ENCODE assay signal across 10 mouse cellular contexts in genomic region chr4:150724823-150725222, GRCm38 (mm10).
A peak's percentile ranks its signal among the peaks of the same experiment; 100 is the strongest.
DNase-seq lines count a peak whose midpoint lies in the region; ATAC-seq and TF ChIP-seq lines count a peak whose summit lies in the region.
"Had no signal": no experiment of that assay in that cellular context is flagged by ENCODE, and none has a peak within 500 bp of the region (broad histone marks: within the 10 kb centered on the region; RNA-seq: fewer than 3 reads in every experiment).

No protein-coding gene starts in this region.

- H3K4me1 ChIP-seq in hindbrain, postnatal 0 days (ENCODE audit: insufficient read depth, low read length): no peaks in the 10 kb centered on the region
- peaks cover 9% of the 10 kb centered on the region for H3K4me1 ChIP-seq in hindbrain, embryonic 16.5 days (ENCODE audit: control insufficient read depth, insufficient read depth, low read depth, low read length)
- peaks cover 24% of the 10 kb centered on the region for H3K4me1 ChIP-seq in kidney, embryonic 16.5 days (ENCODE audit: insufficient read depth, low read length)
- peaks cover 6% of the 10 kb centered on the region; the same call in 1 of the 2 replicates for H3K4me1 ChIP-seq in stomach, embryonic 15.5 days
- peaks cover 12% of the 10 kb centered on the region for H3K4me1 ChIP-seq in forebrain, embryonic 15.5 days
- H3K4me1 ChIP-seq in forebrain, embryonic 11.5 days (replicated peaks; ENCODE audit: control insufficient read depth, insufficient read depth, low read length): no peaks in the 10 kb centered on the region

- ATAC-seq in hindbrain, postnatal 0 days: no peak
- no peak for ATAC-seq in hindbrain, embryonic 16.5 days
- 0 out of 2 replicates have a peak, but pooled peaks have one; percentile 11 for ATAC-seq in kidney, embryonic 16.5 days (ENCODE audit: low FRiP score, low TSS enrichment)
- ATAC-seq in stomach, embryonic 15.5 days (ENCODE audit: insufficient read depth, low FRiP score, low read depth): no peak
- no peak for ATAC-seq in forebrain, embryonic 15.5 days (replicated peaks)
- no peak for ATAC-seq in forebrain, embryonic 11.5 days (replicated peaks; ENCODE audit: low FRiP score)

- no peak overlapping the region for H3K4me2 ChIP-seq in hindbrain, postnatal 0 days (ENCODE audit: low read depth, low read length)
- H3K4me2 ChIP-seq in hindbrain, embryonic 16.5 days (ENCODE audit: low read length): no peak overlapping the region
- 0 out of 2 replicates have a peak overlapping the region, but pooled peaks have one; percentile 2 for H3K4me2 ChIP-seq in kidney, embryonic 16.5 days (replicated peaks; ENCODE audit: low read depth, low read length)
- no peak overlapping the region for H3K4me2 ChIP-seq in stomach, embryonic 15.5 days
- no peak overlapping the region for H3K4me2 ChIP-seq in forebrain, embryonic 15.5 days (replicated peaks)
- H3K4me2 ChIP-seq in forebrain, embryonic 11.5 days (ENCODE audit: low read depth, low read length, severe bottlenecking): no peak overlapping the region

- H3K27ac ChIP-seq in hindbrain, postnatal 0 days: no peak overlapping the region
- no peak overlapping the region for H3K27ac ChIP-seq in hindbrain, embryonic 16.5 days (ENCODE audit: low read depth, low read length)
- H3K27ac ChIP-seq in kidney, embryonic 16.5 days (ENCODE audit: low read length): peak overlapping the region; percentile 23; the same call in 1 of the 2 replicates
- H3K27ac ChIP-seq in stomach, embryonic 15.5 days: peak overlapping the region; percentile 32; the same call in 1 of the 2 replicates
- no peak overlapping the region for H3K27ac ChIP-seq in forebrain, embryonic 15.5 days (replicated peaks)
- no peak overlapping the region for H3K27ac ChIP-seq in forebrain, embryonic 11.5 days (ENCODE audit: low read depth, low read length)

- no peaks in the 10 kb centered on the region for H3K36me3 ChIP-seq in hindbrain, postnatal 0 days (ENCODE audit: insufficient read depth, low read length)
- no peaks in the 10 kb centered on the region for H3K36me3 ChIP-seq in hindbrain, embryonic 16.5 days (ENCODE audit: control insufficient read depth, insufficient read depth, low read length)
- H3K36me3 ChIP-seq in kidney, embryonic 16.5 days (ENCODE audit: insufficient read depth, low read length): no peaks in the 10 kb centered on the region
- no peaks in the 10 kb centered on the region for H3K36me3 ChIP-seq in stomach, embryonic 15.5 days
- no peaks in the 10 kb centered on the region for H3K36me3 ChIP-seq in forebrain, embryonic 15.5 days
- H3K36me3 ChIP-seq in forebrain, embryonic 11.5 days (ENCODE audit: control insufficient read depth, insufficient read depth, low read length): no peaks in the 10 kb centered on the region

- H3K9me3 ChIP-seq in hindbrain, postnatal 0 days (ENCODE audit: low read length): no peaks in the 10 kb centered on the region
- H3K9me3 ChIP-seq in hindbrain, embryonic 16.5 days (ENCODE audit: control insufficient read depth, low read length): no peaks in the 10 kb centered on the region
- no peaks in the 10 kb centered on the region for H3K9me3 ChIP-seq in kidney, embryonic 16.5 days (ENCODE audit: low read length)
- H3K9me3 ChIP-seq in stomach, embryonic 15.5 days: no peaks in the 10 kb centered on the region
- H3K9me3 ChIP-seq in forebrain, embryonic 15.5 days: no peaks in the 10 kb centered on the region
- H3K9me3 ChIP-seq in forebrain, embryonic 11.5 days (ENCODE audit: control insufficient read depth, low read length): no peaks in the 10 kb centered on the region

- peak; percentile 68 to 86 for DNase-seq in adrenal gland, adult (ENCODE audit: inconsistent age in 2 of 2, low spot score in 1 of 2)
- DNase-seq in adrenal gland, postnatal 4 days (ENCODE audit: low spot score in 2 of 2): no peak
- peak; percentile 45 for DNase-seq in hindbrain, postnatal 0 days (ENCODE audit: low spot score)
- no peak for DNase-seq in forebrain, embryonic 11.5 days (ENCODE audit: low spot score)
- DNase-seq: right cerebral cortex, postnatal 14 days had no signal

- H3K27me3 ChIP-seq in hindbrain, postnatal 0 days (ENCODE audit: insufficient read depth, low read length): no peaks in the 10 kb centered on the region
- no peaks in the 10 kb centered on the region for H3K27me3 ChIP-seq in hindbrain, embryonic 16.5 days (replicated peaks; ENCODE audit: control insufficient read depth, insufficient read depth, low read length)
- no peaks in the 10 kb centered on the region for H3K27me3 ChIP-seq in kidney, embryonic 16.5 days (ENCODE audit: insufficient read depth, low read length)
- H3K27me3 ChIP-seq in stomach, embryonic 15.5 days (replicated peaks): no peaks in the 10 kb centered on the region
- H3K27me3 ChIP-seq in forebrain, embryonic 15.5 days: no peaks in the 10 kb centered on the region
- no peaks in the 10 kb centered on the region for H3K27me3 ChIP-seq in forebrain, embryonic 11.5 days (ENCODE audit: control insufficient read depth, insufficient read depth, low read length)

- H3K4me3 ChIP-seq in hindbrain, postnatal 0 days (ENCODE audit: low read length): no peak overlapping the region
- no peak overlapping the region for H3K4me3 ChIP-seq in hindbrain, embryonic 16.5 days (ENCODE audit: low read length)
- H3K4me3 ChIP-seq in kidney, embryonic 16.5 days (ENCODE audit: low read length): no peak overlapping the region
- no peak overlapping the region for H3K4me3 ChIP-seq in stomach, embryonic 15.5 days (replicated peaks)
- no peak overlapping the region for H3K4me3 ChIP-seq in forebrain, embryonic 15.5 days
- no peak overlapping the region for H3K4me3 ChIP-seq in forebrain, embryonic 11.5 days (ENCODE audit: low read depth, low read length)
- H3K4me3 ChIP-seq: erythroblast, embryonic 14.5 days had no signal

- 67% methylated on average over 11 of the region's 11 CpGs for WGBS in hindbrain, postnatal 0 days
- WGBS in hindbrain, embryonic 16.5 days: 77% methylated on average over 11 of the region's 11 CpGs
- 31% methylated on average over 11 of the region's 11 CpGs for WGBS in kidney, embryonic 16.5 days
- WGBS in stomach, embryonic 15.5 days: 67% methylated on average over 11 of the region's 11 CpGs
- WGBS in forebrain, embryonic 15.5 days: 82% methylated on average over 11 of the region's 11 CpGs
- 90% methylated on average over 11 of the region's 11 CpGs for WGBS in forebrain, embryonic 11.5 days

- no peak overlapping the region for H3K9ac ChIP-seq in hindbrain, postnatal 0 days (replicated peaks; ENCODE audit: low read length)
- no peak overlapping the region for H3K9ac ChIP-seq in hindbrain, embryonic 16.5 days (ENCODE audit: low read depth, low read length)
- H3K9ac ChIP-seq in kidney, embryonic 16.5 days (replicated peaks; ENCODE audit: low read length): no peak overlapping the region
- no peak overlapping the region for H3K9ac ChIP-seq in stomach, embryonic 15.5 days
- H3K9ac ChIP-seq in forebrain, embryonic 15.5 days (replicated peaks): no peak overlapping the region
- H3K9ac ChIP-seq in forebrain, embryonic 11.5 days (ENCODE audit: low read length): no peak overlapping the region

- TF ChIP-seq CTCF in hindbrain, postnatal 0 days (IDR thresholded peaks at IDR 0.05; ENCODE audit: low read depth): no peak

Comparison
In these comparisons a context has a peak if more than half of its experiments do, and no peak if none do; other contexts are left out.
1. DNase-seq: peak in adrenal gland, adult (2 of 2) and hindbrain, postnatal 0 days (single experiment); none in adrenal gland, postnatal 4 days (0 of 2) and forebrain, embryonic 11.5 days (single experiment).
2. H3K27ac ChIP-seq: peak in kidney, embryonic 16.5 days (single experiment) and stomach, embryonic 15.5 days (single experiment); none in hindbrain, postnatal 0 days (single experiment), hindbrain, embryonic 16.5 days (single experiment), forebrain, embryonic 15.5 days (single experiment) and forebrain, embryonic 11.5 days (single experiment).